Mouse (Mus musculus) small intestine, adult 2 months (tissue): Measurements from ENCODE around the gene Cntf.

ENCODE experiments used
- CTCF ChIP-seq: fragments of 200-500 bp; IDR thresholded peaks from 2 replicates; pipeline ENCODE4 v1.5.1; 2012; ENCODE audit warnings: low read depth, mild to moderate bottlenecking, control low read depth, inconsistent platforms, low read length, moderate library complexity, mixed read lengths; ENCODE audit not compliant: insufficient replicate concordance, insufficient read length; ENCODE audit errors: extremely low read depth
- POLR2A ChIP-seq: fragments of 200-500 bp; IDR thresholded peaks from 2 replicates; pipeline ENCODE4 v1.6.1; 2012; ENCODE audit warnings: low read depth, mild to moderate bottlenecking, control low read depth, inconsistent platforms, low read length, moderate library complexity

GRCm38 (mm10) chr19:12731036-12731435 lies 34.4 kb downstream of the Cntf start:
- TF ChIP-seq CTCF = no peak
- TF ChIP-seq POLR2A = no peak
